9 mouse cellular contexts compared by ENCODE assay signal in genomic region chr9:43842921-43843577, GRCm38 (mm10).
DNase-seq lines count a peak whose midpoint lies in the region; ATAC-seq and TF ChIP-seq lines count a peak whose summit lies in the region.
"Had no signal": no experiment of that assay in that cellular context is flagged by ENCODE, and none has a peak within 500 bp of the region (broad histone marks: within the 10 kb centered on the region; RNA-seq: fewer than 3 reads in every experiment).

No protein-coding gene starts in this region.

- no peaks in the 10 kb centered on the region for H3K4me1 ChIP-seq in embryonic facial prominence, embryonic 14.5 days (ENCODE audit: control insufficient read depth, insufficient read depth, low read length)
- peaks cover 32% of the 10 kb centered on the region for H3K4me1 ChIP-seq in limb, embryonic 12.5 days (replicated peaks)
- 0 out of 2 replicates have a peak, but pooled peaks cover 4% of the 10 kb centered on the region for H3K4me1 ChIP-seq in midbrain, postnatal 0 days (ENCODE audit: insufficient read depth, low read length)

- no peak overlapping the region for H3K27ac ChIP-seq in embryonic facial prominence, embryonic 14.5 days (replicated peaks; ENCODE audit: low read depth, low read length)
- H3K27ac ChIP-seq in limb, embryonic 12.5 days: no peak overlapping the region
- H3K27ac ChIP-seq in midbrain, postnatal 0 days (ENCODE audit: low read depth, low read length): no peak overlapping the region

- H3K4me3 ChIP-seq in embryonic facial prominence, embryonic 14.5 days (ENCODE audit: low read depth, low read length): no peak overlapping the region
- no peak overlapping the region for H3K4me3 ChIP-seq in limb, embryonic 12.5 days (replicated peaks)
- no peak overlapping the region for H3K4me3 ChIP-seq in midbrain, postnatal 0 days (ENCODE audit: low read depth, low read length)

- no peaks in the 10 kb centered on the region for H3K36me3 ChIP-seq in embryonic facial prominence, embryonic 14.5 days (ENCODE audit: control insufficient read depth, insufficient read depth, low read length)
- no peaks in the 10 kb centered on the region for H3K36me3 ChIP-seq in limb, embryonic 12.5 days
- no peaks in the 10 kb centered on the region for H3K36me3 ChIP-seq in midbrain, postnatal 0 days (ENCODE audit: insufficient read depth, low read length)

- H3K9me3 ChIP-seq in embryonic facial prominence, embryonic 14.5 days (ENCODE audit: control insufficient read depth, low read length): no peaks in the 10 kb centered on the region
- H3K9me3 ChIP-seq in limb, embryonic 12.5 days: peaks cover 2% of the 10 kb centered on the region; the same call in 1 of the 2 replicates
- H3K9me3 ChIP-seq in midbrain, postnatal 0 days (ENCODE audit: low read length): no peaks in the 10 kb centered on the region

- WGBS in embryonic facial prominence, embryonic 14.5 days: 5% methylated on average over 4 of the region's 8 CpGs
- WGBS in limb, embryonic 12.5 days: 4% methylated on average over 7 of the region's 8 CpGs
- WGBS in midbrain, postnatal 0 days: 18% methylated on average over 5 of the region's 8 CpGs

- H3K27me3 ChIP-seq in embryonic facial prominence, embryonic 14.5 days (replicated peaks; ENCODE audit: control insufficient read depth, insufficient read depth, low read length): no peaks in the 10 kb centered on the region
- peaks cover 42% of the 10 kb centered on the region for H3K27me3 ChIP-seq in limb, embryonic 12.5 days
- H3K27me3 ChIP-seq in midbrain, postnatal 0 days (ENCODE audit: insufficient read depth, low read length): 0 out of 2 replicates have a peak, but pooled peaks cover 11% of the 10 kb centered on the region

- no peak for TF ChIP-seq CTCF in midbrain, postnatal 0 days (IDR thresholded peaks at IDR 0.05)

- no peak overlapping the region for H3K9ac ChIP-seq in embryonic facial prominence, embryonic 14.5 days (ENCODE audit: low read depth, low read length)
- no peak overlapping the region for H3K9ac ChIP-seq in limb, embryonic 12.5 days (replicated peaks)
- H3K9ac ChIP-seq in midbrain, postnatal 0 days (replicated peaks; ENCODE audit: low read length, poor library complexity, severe bottlenecking): no peak overlapping the region

- peak; percentile 67 for ATAC-seq in embryonic facial prominence, embryonic 14.5 days (ENCODE audit: low read depth)
- ATAC-seq in limb, embryonic 12.5 days (ENCODE audit: insufficient number of reproducible peaks, insufficient read depth, low FRiP score, low TSS enrichment, low read depth): peak; percentile 46; the same call in 1 of the 2 replicates
- 0 out of 2 replicates have a peak, but pooled peaks have one; percentile 27 for ATAC-seq in midbrain, postnatal 0 days (ENCODE audit: low FRiP score)
- no peak for ATAC-seq in megakaryocyte, adult 5-6 weeks (ENCODE audit: poor library complexity, severe bottlenecking)
- ATAC-seq: Patski had no signal

- DNase-seq in embryo, embryonic 9.5 days (ENCODE audit: extremely low spot score): peak; percentile 55
- peak; percentile 77 for DNase-seq in embryonic facial prominence, embryonic 14.5 days (ENCODE audit: low spot score)
- peak; percentile 46 for DNase-seq in midbrain, postnatal 0 days (ENCODE audit: low spot score)
- DNase-seq in layer of hippocampus, adult 8-10 months (ENCODE audit: low spot score in 2 of 2): no peak
- DNase-seq in spleen, postnatal 10 days (ENCODE audit: low spot score in 2 of 2): no peak
- DNase-seq: spleen, adult 18-20 months had no signal

- H3K4me2 ChIP-seq in embryonic facial prominence, embryonic 14.5 days (ENCODE audit: low read depth, low read length): no peak overlapping the region
- no peak overlapping the region for H3K4me2 ChIP-seq in limb, embryonic 12.5 days
- no peak overlapping the region for H3K4me2 ChIP-seq in midbrain, postnatal 0 days (ENCODE audit: low read depth, low read length, poor library complexity, severe bottlenecking)

Comparison
In these comparisons a context has a peak if more than half of its experiments do, and no peak if none do; other contexts are left out.
1. DNase-seq: peak in embryo, embryonic 9.5 days (single experiment), embryonic facial prominence, embryonic 14.5 days (single experiment) and midbrain, postnatal 0 days (single experiment); none in layer of hippocampus, adult 8-10 months (0 of 2) and spleen, postnatal 10 days (0 of 2).